Mouse (Mus musculus) spleen, adult 2 months (tissue): ENCODE measurements around the gene C1ql2. TPM values are rescaled to one million over a fixed set of nuclear protein-coding genes. Genes with fewer than 3 reads are reported as not detected.

Source experiments
- DNase-seq, 2 experiments: peaks; one replicate each; pipeline versions ENCODE4 v3.0.0 to v3.0.0-alpha.2; 2012 to 2021; ENCODE audit warnings: low spot score in 2 of 2, low read depth in 1 of 2
- H3K27ac ChIP-seq: fragments of 200-500 bp; 2 replicates; pipeline ENCODE4 v1.5.1; 2012; ENCODE audit warnings: low read length, inconsistent platforms; ENCODE audit not compliant: insufficient read depth
- H3K27me3 ChIP-seq: fragments of 200-500 bp; 2 replicates; pipeline ENCODE4 v1.6.1; 2012; ENCODE audit warnings: mild to moderate bottlenecking, moderate library complexity, low read length, inconsistent platforms; ENCODE audit not compliant: control insufficient read depth, insufficient read depth
- H3K36me3 ChIP-seq: fragments of 200-500 bp; 2 replicates; pipeline ENCODE4 v1.6.1; 2012; ENCODE audit warnings: mild to moderate bottlenecking, low read length, inconsistent platforms; ENCODE audit not compliant: control insufficient read depth, insufficient read depth
- H3K4me1 ChIP-seq: fragments of 200-500 bp; 2 replicates; pipeline ENCODE4 v1.6.1; 2011; ENCODE audit warnings: inconsistent platforms; ENCODE audit not compliant: control insufficient read depth, insufficient read depth, insufficient read length
- H3K4me3 ChIP-seq: fragments of 200-500 bp; 2 replicates; pipeline ENCODE4 v1.5.1; 2011; ENCODE audit warnings: mild to moderate bottlenecking, inconsistent platforms; ENCODE audit not compliant: insufficient read depth, insufficient read length; ENCODE audit errors: extremely low read depth
- CTCF ChIP-seq: fragments of 200-500 bp; IDR thresholded peaks from 2 replicates; pipeline ENCODE4 v1.5.1; 2011; ENCODE audit warnings: mild to moderate bottlenecking, inconsistent platforms; ENCODE audit not compliant: insufficient read depth, insufficient read length, insufficient replicate concordance; ENCODE audit errors: extremely low read depth
- POLR2A ChIP-seq: fragments of 200-500 bp; IDR thresholded peaks from 2 replicates; pipeline ENCODE4 v1.6.1; 2011; ENCODE audit warnings: low read depth, low read length, inconsistent platforms
- WGBS: fragments of 180-500 bp; shearing (Covaris S2); methylation state at CpG from one replicate; pipeline ENCODE4 v1.1.7; 2018; 5-methylcytosine and 5-hydroxymethylcytosine counted together
- polyA plus RNA-seq: library from polyadenylated mRNA; depleted of rRNA; stranded (reverse); fragments of >200 nt; gene quantifications from 2 replicates; pipeline ENCODE4 v1.2.3, GENCODE M21; 2012

The C1ql2 gene
- polyA plus RNA-seq, 1 experiment: not detected

- H3K4me3 ChIP-seq: no peak overlapping the region
- H3K27me3 ChIP-seq: peaks cover 17% of the 10 kb centered on the region
- H3K27ac ChIP-seq: no peak overlapping the region
- H3K4me1 ChIP-seq: peaks cover 2% of the 10 kb centered on the region; the same call in 1 of the 2 replicates
- H3K36me3 ChIP-seq: no peaks in the 10 kb centered on the region
- 3% methylated on average over 34 of the region's 34 CpGs for WGBS
- no peak for TF ChIP-seq CTCF
- no peak for TF ChIP-seq POLR2A
- DNase-seq: peak in 1 of 2 experiments; percentile 35
Observed at GRCm38 (mm10) chr1:120342371-120342821, 2.0 kb downstream of the C1ql2 start.

- Histone ChIP-seq H3K27me3 (peaks cover 17% of the 10 kb centered on the region), H3K4me1 (peaks cover 2% of the 10 kb centered on the region; the same call in 1 of the 2 replicates), H3K36me3 (no peaks in the 10 kb centered on the region), H3K27ac (no peak overlapping the region), H3K4me3 (no peak overlapping the region)
- DNase-seq: no peak
- WGBS: 38% methylated on average over 7 of the region's 7 CpGs
- no peak for TF ChIP-seq CTCF
- no peak for TF ChIP-seq POLR2A
Observed at GRCm38 (mm10) chr1:120345001-120345400, 4.6 kb downstream of the C1ql2 start.

GRCm38 (mm10) chr1:120354387-120354786 lies 14.0 kb downstream of the C1ql2 start:
- WGBS: 43% methylated on average over 2 of the region's 2 CpGs
- Histone ChIP-seq H3K27me3 (no peaks in the 10 kb centered on the region), H3K27ac (no peak overlapping the region), H3K4me1 (no peaks in the 10 kb centered on the region), H3K4me3 (no peak overlapping the region), H3K36me3 (no peaks in the 10 kb centered on the region)
- DNase-seq: no peak
- TF ChIP-seq CTCF: no peak
- no peak for TF ChIP-seq POLR2A

GRCm38 (mm10) chr1:120357371-120358274 lies 17.2 kb downstream of the C1ql2 start:
- Histone ChIP-seq H3K27me3 (no peaks in the 10 kb centered on the region), H3K4me3 (no peak overlapping the region), H3K4me1 (no peaks in the 10 kb centered on the region), H3K36me3 (no peaks in the 10 kb centered on the region), H3K27ac (no peak overlapping the region)
- no peak for DNase-seq
- TF ChIP-seq POLR2A: no peak
- TF ChIP-seq CTCF: no peak
- WGBS: 28% methylated on average over 16 of the region's 16 CpGs

- Histone ChIP-seq H3K4me1 (no peaks in the 10 kb centered on the region), H3K27me3 (no peaks in the 10 kb centered on the region), H3K27ac (no peak overlapping the region), H3K4me3 (no peak overlapping the region), H3K36me3 (no peaks in the 10 kb centered on the region)
- DNase-seq: no peak
- WGBS: 78% methylated on average over 1 of the region's 1 CpGs
- TF ChIP-seq POLR2A: no peak
- TF ChIP-seq CTCF: no peak
Observed at GRCm38 (mm10) chr1:120363638-120364037, 23.3 kb downstream of the C1ql2 start.

- TF ChIP-seq CTCF: no peak
- no peak for TF ChIP-seq POLR2A
- no peak overlapping the region for H3K4me3 ChIP-seq
- H3K27ac ChIP-seq: no peak overlapping the region
- H3K27me3 ChIP-seq: no peaks in the 10 kb centered on the region
- no peaks in the 10 kb centered on the region for H3K4me1 ChIP-seq
- WGBS: 75% methylated on average over 3 of the region's 3 CpGs
- no peak for DNase-seq
- H3K36me3 ChIP-seq: no peaks in the 10 kb centered on the region
Observed at GRCm38 (mm10) chr1:120368138-120368537, 27.8 kb downstream of the C1ql2 start.

- WGBS: 87% methylated on average over 7 of the region's 7 CpGs
- TF ChIP-seq POLR2A: no peak
- TF ChIP-seq CTCF: no peak
- H3K27me3 ChIP-seq: no peaks in the 10 kb centered on the region
Observed at GRCm38 (mm10) chr1:120374131-120374530, 33.7 kb downstream of the C1ql2 start.

More at GRCm38 (mm10) chr1:120374131-120374530, 33.7 kb downstream of the C1ql2 start:
- Histone ChIP-seq H3K4me1 (no peaks in the 10 kb centered on the region), H3K36me3 (no peaks in the 10 kb centered on the region), H3K27ac (no peak overlapping the region), H3K4me3 (no peak overlapping the region)
- DNase-seq: no peak
